Mouse (Mus musculus) ZHBTc4 (cell line): ENCODE measurements at regions not wholly inside any gene's neighbourhood (a gene's known extent, or its start where the extent isn't known, plus 50 kb on each side); places are given as distances from the start of the nearest gene placed in this dataset.
"Not testable (repeated sequence)": the region's sequence is repeated elsewhere in the genome, so short reads cannot be mapped to it uniquely, and the experiment has no call there.

Experiments
- DNase-seq: peaks from one replicate; pipeline ENCODE4 v3.0.0-alpha.2; 2011; ENCODE audit warnings: low read depth, low spot score

DNA sequence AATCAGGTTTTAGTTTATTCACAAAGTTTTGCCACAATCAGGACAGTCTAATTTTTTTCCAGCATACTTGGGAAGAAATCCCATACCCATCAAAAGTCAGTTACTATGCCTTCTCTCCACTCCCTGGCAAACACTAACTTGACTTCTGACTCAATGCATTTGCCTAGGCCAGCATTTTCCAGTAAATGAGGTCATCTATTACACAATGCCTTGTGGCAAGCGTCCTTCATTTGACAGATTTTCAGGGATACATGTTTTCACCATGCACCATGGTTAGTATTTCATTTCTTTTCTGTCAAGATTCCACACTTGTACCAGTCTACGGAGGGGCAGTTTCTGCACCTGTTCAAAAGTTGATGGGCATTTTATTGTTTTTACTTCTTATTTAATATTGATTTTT, 88.4 kb upstream of the Slc2a12 start:
- not testable (repeated sequence) for DNase-seq

DNA sequence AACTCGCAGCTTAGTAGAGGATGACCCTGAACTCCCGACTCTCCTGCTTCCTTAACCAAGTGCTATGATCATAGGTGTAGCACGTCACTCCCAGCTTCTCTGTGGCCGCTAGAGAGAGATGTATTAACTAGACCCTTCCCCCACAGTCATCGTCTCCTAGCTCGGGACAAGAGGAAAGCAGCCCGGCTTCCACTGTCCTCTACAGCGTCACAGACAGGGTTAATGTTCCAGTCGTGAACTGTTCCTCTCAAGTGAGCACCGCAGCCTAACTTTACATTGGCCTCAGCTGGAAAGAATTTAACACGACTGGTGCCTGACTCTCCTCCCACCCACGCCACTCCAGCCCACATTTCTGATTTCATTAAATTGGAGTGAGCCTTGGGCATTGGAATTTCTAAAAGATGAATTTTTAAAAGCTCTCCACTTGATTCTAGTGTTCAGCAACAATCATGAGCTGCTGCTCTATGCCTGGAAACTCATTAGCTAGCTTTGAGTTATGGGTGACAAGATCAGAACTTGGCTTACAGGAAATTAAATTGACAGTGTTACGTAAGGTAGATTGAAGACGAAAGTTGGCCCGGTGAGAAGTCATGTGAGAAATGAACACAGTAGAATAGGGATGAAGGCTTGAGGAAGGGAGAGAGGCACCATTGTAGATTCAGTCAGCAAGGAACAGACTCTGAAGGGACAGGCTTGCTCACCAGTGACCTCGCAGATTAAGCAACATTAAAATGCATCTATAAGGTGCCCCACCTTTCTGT, 75.4 kb upstream of the Slc2a12 start:
- not testable (repeated sequence) for DNase-seq

DNA sequence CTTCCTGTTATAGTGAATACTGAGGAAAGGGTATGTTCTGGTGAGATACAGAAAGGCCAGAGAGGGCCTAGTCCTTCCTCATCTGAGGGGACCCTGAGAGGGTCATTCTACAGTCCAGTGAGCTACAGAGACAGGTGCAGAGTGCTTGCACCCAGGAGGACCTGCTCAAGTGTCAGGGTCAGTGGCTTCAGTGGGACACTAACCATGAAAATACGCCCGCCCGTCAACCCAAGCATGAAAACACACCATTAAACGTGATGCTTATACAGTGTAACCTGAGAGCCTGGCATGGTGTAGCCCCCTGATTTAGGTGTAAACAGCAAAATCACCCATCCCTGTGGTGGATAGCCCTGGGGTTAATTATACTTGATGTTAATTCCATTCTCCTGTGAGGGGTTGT, 70.8 kb upstream of the Slc2a12 start:
- not testable (repeated sequence) for DNase-seq

DNA sequence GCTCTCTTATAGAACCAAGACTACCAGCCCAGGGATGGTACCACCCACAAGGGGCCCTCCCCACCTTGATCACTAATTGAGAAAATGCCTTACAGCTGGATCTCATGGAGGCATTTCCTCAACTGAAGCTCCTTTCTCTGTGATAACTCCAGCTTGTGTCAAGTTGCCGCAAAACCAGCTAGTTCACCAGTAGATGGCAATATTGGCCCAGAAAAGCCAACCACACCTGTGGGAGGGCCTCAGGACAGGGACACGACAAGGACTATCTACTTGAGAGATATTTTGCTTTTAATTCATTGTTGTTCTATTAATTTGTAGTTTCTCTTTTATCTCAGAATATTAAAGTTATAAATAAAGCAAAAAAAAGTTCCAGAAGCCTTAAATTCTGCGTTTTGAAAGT, 65.4 kb upstream of the Slc2a12 start:
- peak; percentile 85 for DNase-seq

DNA sequence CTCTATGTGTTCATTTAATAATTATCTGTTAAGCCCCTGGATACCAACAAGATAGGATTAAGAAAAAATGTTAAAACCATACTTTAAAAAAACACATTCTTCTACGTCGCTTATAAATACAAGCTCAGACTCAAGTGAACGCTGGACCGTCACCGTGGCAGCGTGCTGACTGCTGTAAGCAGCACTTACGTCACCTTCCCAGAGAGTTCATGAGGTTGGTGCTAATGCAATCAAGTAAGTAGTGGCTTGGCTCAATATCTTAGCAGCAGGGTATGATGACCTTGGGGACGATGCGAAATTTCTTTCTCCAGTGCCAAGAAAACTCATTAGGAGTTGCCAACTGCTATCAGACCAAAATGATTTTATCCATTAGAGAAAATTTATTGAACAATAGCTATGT, 63.5 kb upstream of the Slc2a12 start:
- DNase-seq: not testable (repeated sequence)

DNA sequence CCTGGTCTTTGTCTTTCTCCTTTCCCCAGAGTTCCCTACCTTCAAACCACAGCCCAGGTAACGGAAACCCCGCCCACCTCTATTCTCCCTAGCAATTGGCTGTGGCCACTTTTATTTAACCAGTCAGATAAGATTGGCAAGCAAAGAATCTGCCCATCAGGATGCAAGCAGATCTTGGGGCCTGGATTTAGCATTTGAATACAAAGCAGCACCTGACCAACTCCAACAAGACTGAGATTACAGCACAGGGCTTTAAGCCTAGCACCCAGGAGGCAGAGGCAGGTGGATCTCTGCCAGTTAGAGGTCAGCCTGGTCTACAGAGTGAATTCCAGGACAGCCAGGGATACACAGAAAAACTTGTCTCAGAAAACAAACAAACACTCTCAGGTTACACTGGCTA, 61.5 kb upstream of the Slc2a12 start:
- peak; percentile 85 for DNase-seq

DNA sequence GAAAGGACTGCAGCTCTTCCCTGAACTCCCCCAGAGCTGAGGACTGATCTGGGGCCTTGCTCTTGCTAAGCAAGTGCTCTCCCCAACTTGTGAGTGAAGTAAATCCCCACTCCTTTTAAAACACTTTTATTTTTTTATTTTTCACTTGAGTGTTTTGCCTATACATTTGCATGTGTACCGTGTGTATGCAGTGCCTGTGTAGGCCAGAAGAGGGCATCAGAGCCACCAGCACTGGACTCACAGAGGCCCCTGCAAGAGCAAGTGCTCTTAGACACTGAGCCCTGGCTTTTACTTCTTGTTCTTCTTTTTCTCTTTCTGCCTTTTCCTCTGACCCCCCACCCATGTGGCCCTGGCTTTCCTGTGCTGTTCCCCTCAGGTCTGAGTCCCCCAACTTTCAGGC, 56.2 kb upstream of the Slc2a12 start:
- peak; percentile 74 for DNase-seq

DNA sequence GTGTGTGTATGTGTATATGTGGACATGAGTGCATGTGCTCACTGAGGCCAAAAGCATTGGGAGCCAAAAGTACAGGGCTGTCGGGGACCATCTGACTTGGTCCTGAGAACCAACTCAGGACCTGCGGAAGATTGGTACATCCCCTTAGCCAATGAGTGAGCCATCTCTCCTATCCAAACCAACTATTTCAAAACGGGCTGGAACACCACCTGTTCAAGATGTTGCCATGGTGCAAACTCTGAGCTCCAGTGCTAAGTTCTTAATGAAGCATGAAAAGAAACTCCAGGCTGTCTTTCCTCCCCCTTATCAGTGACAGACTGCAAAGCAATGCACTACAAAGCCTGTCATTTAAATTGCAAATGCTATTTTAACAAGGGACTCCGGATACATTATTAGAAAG, 53.1 kb upstream of the Slc2a12 start:
- DNase-seq: not testable (repeated sequence)

DNA sequence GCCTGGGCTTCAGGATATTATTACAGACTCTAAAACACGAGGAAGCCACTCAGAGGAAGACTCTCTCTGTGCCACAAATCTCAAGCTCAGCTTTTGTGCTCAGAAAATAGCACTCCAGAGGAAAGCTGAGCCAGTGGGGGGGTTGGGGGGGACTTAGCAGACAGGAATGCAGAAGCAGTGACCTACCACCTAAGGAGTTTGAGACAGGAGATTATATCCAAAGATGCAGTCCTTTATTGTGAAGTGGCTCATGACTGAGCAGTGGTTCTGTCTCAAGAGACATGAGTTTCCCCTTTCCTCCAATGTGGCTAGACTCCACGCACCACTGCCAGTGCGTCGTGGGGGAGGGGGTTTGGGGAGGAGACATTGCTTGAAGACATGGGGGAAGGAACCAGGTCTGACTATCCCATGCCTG, 52.6 kb upstream of the Slc2a12 start:
- not testable (repeated sequence) for DNase-seq

DNA sequence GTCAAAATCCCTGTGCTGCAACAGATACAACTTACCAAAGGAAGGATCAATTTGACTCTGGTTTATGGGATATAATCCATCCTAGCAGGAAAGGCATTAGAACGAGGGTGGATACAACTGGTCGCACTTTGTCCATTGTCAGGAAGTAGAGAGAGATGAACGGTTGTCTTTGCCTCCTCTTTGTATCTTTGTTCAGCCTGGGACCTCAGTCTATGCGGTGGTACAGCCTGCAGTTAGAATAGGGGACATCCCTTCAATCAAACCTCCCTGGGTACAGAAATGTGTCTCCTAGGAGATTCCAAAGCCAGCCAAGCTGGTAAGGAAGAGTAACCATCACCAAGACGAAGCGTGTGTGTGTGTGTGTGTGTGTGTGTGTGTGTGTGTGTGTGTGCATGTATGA, 52.1 kb upstream of the Slc2a12 start:
- not testable (repeated sequence) for DNase-seq
